Comparison of ENCODE assay signal across 12 mouse cellular contexts in the genomic region with DNA sequence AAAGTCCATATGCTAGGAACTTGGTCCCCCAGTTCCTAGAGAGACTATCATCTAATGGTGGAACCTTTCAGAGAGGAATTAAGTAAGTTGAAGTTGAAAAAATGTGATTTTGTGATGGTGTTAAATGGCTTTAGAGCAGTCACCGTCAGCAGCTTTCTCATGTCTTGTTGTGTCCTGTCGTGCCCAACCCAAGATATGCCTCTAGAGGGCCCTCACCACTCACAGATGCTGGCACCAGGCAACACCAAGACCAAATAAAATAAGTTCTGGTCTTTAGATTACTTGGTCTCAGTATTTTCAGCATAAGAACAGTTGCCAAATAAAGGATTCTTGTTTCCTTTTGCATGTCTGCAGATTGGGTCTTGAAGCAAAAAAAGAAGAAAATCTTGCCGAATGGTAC. TPM values are rescaled to one million over a fixed set of nuclear protein-coding genes. Genes with fewer than 3 reads are reported as not detected.
DNase-seq lines count a peak whose midpoint lies in the region; ATAC-seq and TF ChIP-seq lines count a peak whose summit lies in the region.
"Had no signal": no experiment of that assay in that cellular context is flagged by ENCODE, and none has a peak within 500 bp of the region (broad histone marks: within the 10 kb centered on the region; RNA-seq: fewer than 3 reads in every experiment).

No protein-coding gene starts in this region.

- peak; percentile 40 for TF ChIP-seq CTCF in gastrocnemius, adult 2 months (IDR thresholded peaks at IDR 0.05)
- TF ChIP-seq CTCF in lung, postnatal 0 days (IDR thresholded peaks at IDR 0.05) = peak; percentile 38
- peak; percentile 55 for TF ChIP-seq CTCF in stomach, postnatal 0 days (IDR thresholded peaks at IDR 0.05; ENCODE audit: low read depth)

- intact Hi-C loops in gastrocnemius, adult 2 months (cut with DNase I) = loop anchor here (5.0 kb wide), 1 partner anchor 38 kb away; no protein-coding TSS in a partner anchor
- intact Hi-C loops in gastrocnemius, postnatal 36 days (cut with DNase I) = no loop called here

- no peak overlapping the region for H3K27ac ChIP-seq in gastrocnemius, adult 2 months
- H3K27ac ChIP-seq in lung, postnatal 0 days (ENCODE audit: low read length) = no peak overlapping the region
- H3K27ac ChIP-seq in stomach, postnatal 0 days (replicated peaks) = no peak overlapping the region

- H3K4me1 ChIP-seq in lung, postnatal 0 days (ENCODE audit: insufficient read depth, low read depth, low read length) = no peaks in the 10 kb centered on the region
- H3K4me1 ChIP-seq in stomach, postnatal 0 days (replicated peaks; ENCODE audit: control insufficient read depth, insufficient read depth) = no peaks in the 10 kb centered on the region

- H3K4me3 ChIP-seq in gastrocnemius, adult 2 months = no peak overlapping the region
- no peak overlapping the region for H3K4me3 ChIP-seq in lung, postnatal 0 days (ENCODE audit: low read depth, low read length)
- H3K4me3 ChIP-seq in stomach, postnatal 0 days (ENCODE audit: low read depth, low read length) = no peak overlapping the region
- H3K4me3 ChIP-seq: erythroblast, embryonic 14.5 days had no signal

- no peaks in the 10 kb centered on the region for H3K9me3 ChIP-seq in lung, postnatal 0 days (ENCODE audit: low read length)
- no peaks in the 10 kb centered on the region for H3K9me3 ChIP-seq in stomach, postnatal 0 days (ENCODE audit: control insufficient read depth, low read length)

- peaks cover 50% of the 10 kb centered on the region for H3K36me3 ChIP-seq in lung, postnatal 0 days (ENCODE audit: insufficient read depth, low read length)
- H3K36me3 ChIP-seq in stomach, postnatal 0 days (ENCODE audit: control insufficient read depth, insufficient read depth, low read length) = peaks cover 29% of the 10 kb centered on the region

- DNase-seq in gastrocnemius, adult 2 months = no peak
- no peak for DNase-seq in gastrocnemius, postnatal 36 days
- no peak for DNase-seq in lung, postnatal 0 days (ENCODE audit: low spot score)
- DNase-seq in lung, postnatal 4 days = no peak
- DNase-seq in embryo, embryonic 11 days = peak; percentile 24
- DNase-seq in stomach, postnatal 0 days (ENCODE audit: low spot score) = no peak
- no peak for DNase-seq in heart, adult 9 months (ENCODE audit: low spot score in 2 of 2)
- DNase-seq: layer of hippocampus, postnatal 36 days had no signal

- no peak overlapping the region for H3K4me2 ChIP-seq in lung, postnatal 0 days (replicated peaks; ENCODE audit: low read depth, low read length)
- H3K4me2 ChIP-seq in stomach, postnatal 0 days (replicated peaks; ENCODE audit: low read depth) = no peak overlapping the region

- TF ChIP-seq EP300 in lung, postnatal 0 days (IDR thresholded peaks at IDR 0.05) = no peak
- TF ChIP-seq EP300 in stomach, postnatal 0 days (optimal IDR thresholded peaks at IDR 0.05) = no peak

- ATAC-seq in lung, postnatal 0 days = no peak
- ATAC-seq in stomach, postnatal 0 days (ENCODE audit: low FRiP score, low TSS enrichment) = no peak
- ATAC-seq in activated CD4-positive, CD25-positive, alpha-beta regulatory T cell, adult 4 months = no peak

- 77% methylated on average over 3 of the region's 3 CpGs for WGBS in lung, postnatal 0 days
- 82% methylated on average over 3 of the region's 3 CpGs for WGBS in stomach, postnatal 0 days

- no peaks in the 10 kb centered on the region for H3K27me3 ChIP-seq in lung, postnatal 0 days (replicated peaks; ENCODE audit: insufficient read depth, low read length)
- no peaks in the 10 kb centered on the region for H3K27me3 ChIP-seq in stomach, postnatal 0 days (ENCODE audit: control insufficient read depth, insufficient read depth, low read length)

- no peak overlapping the region for H3K9ac ChIP-seq in lung, postnatal 0 days (replicated peaks; ENCODE audit: low read depth)
- H3K9ac ChIP-seq in stomach, postnatal 0 days (ENCODE audit: low read length) = no peak overlapping the region

RNA-seq across cellular contexts. Expression of a gene that starts 44.8 kb away (rescaled TPM):
- total RNA-seq in gastrocnemius, adult 2 months (2021) = not detected
- total RNA-seq in gastrocnemius, postnatal 36 days (2021) = not detected
- 0.05 TPM in 1 of 2 replicates, not detected in the other for polyA plus RNA-seq in lung, postnatal 0 days (2015; fragmentation: Nextera tagmentation; extraction: Ambion mirVana)
- polyA plus RNA-seq in stomach, postnatal 0 days (2015; fragmentation: Nextera tagmentation; extraction: Ambion mirVana) = 0.01 and 0.06 TPM in 2 replicates
- not detected for polyA plus RNA-seq in activated CD4-positive, CD25-positive, alpha-beta regulatory T cell, adult 4 months (2017; shearing (Covaris generic))
- total RNA-seq: granulocyte monocyte progenitor cell, adult 5-6 weeks had no signal
- polyA plus RNA-seq: lung, embryonic 16.5 days had no signal

RNA-seq across cellular contexts. Expression of a gene that starts 47.0 kb away (rescaled TPM):
- 100 to 1,000 TPM; 134 to 157 TPM for total RNA-seq in gastrocnemius, adult 2 months (2021)
- total RNA-seq in gastrocnemius, postnatal 36 days (2021) = 100 to 1,000 TPM; 129 to 141 TPM
- polyA plus RNA-seq in lung, postnatal 0 days (2015; fragmentation: Nextera tagmentation; extraction: Ambion mirVana) = 46.6 and 54.9 TPM in 2 replicates
- 58.0 and 68.5 TPM in 2 replicates for polyA plus RNA-seq in stomach, postnatal 0 days (2015; fragmentation: Nextera tagmentation; extraction: Ambion mirVana)
- polyA plus RNA-seq in activated CD4-positive, CD25-positive, alpha-beta regulatory T cell, adult 4 months (2017; shearing (Covaris generic)) = 10 to 100 TPM; 86.2 to 95.6 TPM
